Mouse (Mus musculus): ENCODE measurements around the gene 1700019D03Rik. TPM values are rescaled to one million over a fixed set of nuclear protein-coding genes. Genes with fewer than 3 reads are reported as not detected.

1700019D03Rik gene
- total RNA-seq (2021) (1 to 10 TPM; 1.2 to 1.6 TPM), polyA plus RNA-seq (2012; rRNA removed) (1.4 and 2.0 TPM in 2 replicates)
- long read RNA-seq, partial matches to known transcripts: 0 of 2 reads
- long read RNA-seq, other reads (novel, unspliced or antisense): 0 of 2 reads

GRCm38 (mm10) chr1:53020079-53020478, at the start of gene 1700019D03Rik:
Gene 1700019D03Rik (minus strand): TSS chr1:53020179.
- WGBS: 57% methylated on average over 5 of the region's 5 CpGs
- no peak within 1 kb of the TSS for H3K9ac ChIP-seq (ENCODE audit: low read depth, low read length)
- no peaks in the 10 kb centered on the region for H3K36me3 ChIP-seq (ENCODE audit: control insufficient read depth, insufficient read depth, low read length)
- no peaks in the 10 kb centered on the region for H3K79me2 ChIP-seq (replicated peaks; ENCODE audit: control insufficient read depth, insufficient read depth, low read length)
- TF ChIP-seq EP300 (IDR thresholded peaks at IDR 0.05; ENCODE audit: insufficient read depth, low read depth, low read length): no peak
- no peak for TF ChIP-seq CTCF (IDR thresholded peaks at IDR 0.05)
- TF ChIP-seq POLR2A (IDR thresholded peaks at IDR 0.05; ENCODE audit: insufficient read depth, low read depth, low read length): no peak
- intact Hi-C loops (cut with DNase I): no loop called here
- H3K27ac ChIP-seq: no peak within 1 kb of the TSS
- no peak within 1 kb of the TSS for H3K4me3 ChIP-seq
- no peaks in the 10 kb centered on the region for H3K27me3 ChIP-seq (ENCODE audit: control insufficient read depth, insufficient read depth, low read length)
- no peak for DNase-seq
- no peaks in the 10 kb centered on the region for H3K4me1 ChIP-seq (ENCODE audit: control insufficient read depth, insufficient read depth, low read length)

- H3K27ac ChIP-seq: no peak overlapping the region
- 87% methylated on average over 4 of the region's 4 CpGs for WGBS
Measured at GRCm38 (mm10) chr1:53063921-53064320, 43.9 kb upstream of the 1700019D03Rik start.

GRCm38 (mm10) chr1:53061871-53062608, 42.1 kb upstream of the 1700019D03Rik start:
- Histone ChIP-seq H3K36me3 (ENCODE audit: control insufficient read depth, insufficient read depth, low read length) (no peaks in the 10 kb centered on the region), H3K4me3 (no peak overlapping the region), H3K27ac (no peak overlapping the region), H3K27me3 (ENCODE audit: control insufficient read depth, insufficient read depth, low read length) (no peaks in the 10 kb centered on the region), H3K79me2 (replicated peaks; ENCODE audit: control insufficient read depth, insufficient read depth, low read length) (no peaks in the 10 kb centered on the region), H3K9ac (ENCODE audit: low read depth, low read length) (no peak overlapping the region), H3K4me1 (ENCODE audit: control insufficient read depth, insufficient read depth, low read length) (no peaks in the 10 kb centered on the region)
- 61% methylated on average over 13 of the region's 13 CpGs for WGBS
- TF ChIP-seq CTCF (IDR thresholded peaks at IDR 0.05) (no peak), EP300 (IDR thresholded peaks at IDR 0.05; ENCODE audit: insufficient read depth, low read depth, low read length) (no peak), POLR2A (IDR thresholded peaks at IDR 0.05; ENCODE audit: insufficient read depth, low read depth, low read length) (no peak)
- no peak for DNase-seq
- intact Hi-C loops (cut with DNase I): no loop called here

More at GRCm38 (mm10) chr1:53063921-53064320, 43.9 kb upstream of the 1700019D03Rik start:
- H3K36me3 ChIP-seq (ENCODE audit: control insufficient read depth, insufficient read depth, low read length): no peaks in the 10 kb centered on the region
- no peak overlapping the region for H3K9ac ChIP-seq (ENCODE audit: low read depth, low read length)
- H3K4me3 ChIP-seq: no peak overlapping the region
- DNase-seq: no peak
- no peaks in the 10 kb centered on the region for H3K4me1 ChIP-seq (ENCODE audit: control insufficient read depth, insufficient read depth, low read length)
- H3K27me3 ChIP-seq (ENCODE audit: control insufficient read depth, insufficient read depth, low read length): no peaks in the 10 kb centered on the region
- no peak for TF ChIP-seq EP300 (IDR thresholded peaks at IDR 0.05; ENCODE audit: insufficient read depth, low read depth, low read length)
- no peak for TF ChIP-seq POLR2A (IDR thresholded peaks at IDR 0.05; ENCODE audit: insufficient read depth, low read depth, low read length)
- TF ChIP-seq CTCF (IDR thresholded peaks at IDR 0.05): no peak
- no peaks in the 10 kb centered on the region for H3K79me2 ChIP-seq (replicated peaks; ENCODE audit: control insufficient read depth, insufficient read depth, low read length)
- intact Hi-C loops (cut with DNase I): no loop called here

DNA sequence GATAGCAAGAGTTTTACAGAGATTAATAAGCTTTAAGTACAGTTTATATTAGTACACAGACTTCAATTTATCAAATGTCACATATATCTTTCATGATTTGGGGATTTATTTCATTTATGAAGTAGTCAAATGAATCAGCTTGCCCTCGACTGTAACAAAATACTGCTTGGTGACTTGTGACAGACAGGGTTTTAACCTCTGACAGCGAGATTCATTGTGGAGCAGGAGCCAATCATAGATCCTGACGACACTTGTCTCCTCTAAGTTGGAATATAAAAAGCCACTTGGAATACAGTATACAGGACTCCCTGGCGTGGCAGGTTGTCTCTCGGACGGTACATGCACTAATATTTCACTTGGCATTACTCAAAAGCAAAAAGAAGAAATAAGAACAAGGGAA, 41.4 kb upstream of the 1700019D03Rik start, which contains the start of gene Mstn:
Gene Mstn (plus strand): TSS at position 301 of the 400 bp plus-strand sequence.
- intact Hi-C loops (cut with DNase I): no loop called here
- TF ChIP-seq POLR2A (IDR thresholded peaks at IDR 0.05; ENCODE audit: insufficient read depth, low read depth, low read length) (no peak), EP300 (IDR thresholded peaks at IDR 0.05; ENCODE audit: insufficient read depth, low read depth, low read length) (no peak)
- Histone ChIP-seq H3K79me2 (replicated peaks; ENCODE audit: control insufficient read depth, insufficient read depth, low read length) (no peaks in the 10 kb centered on the region), H3K27me3 (ENCODE audit: control insufficient read depth, insufficient read depth, low read length) (no peaks in the 10 kb centered on the region), H3K36me3 (ENCODE audit: control insufficient read depth, insufficient read depth, low read length) (no peaks in the 10 kb centered on the region), H3K4me3 (no peak within 1 kb of the TSS), H3K4me1 (ENCODE audit: control insufficient read depth, insufficient read depth, low read length) (no peaks in the 10 kb centered on the region), H3K27ac (no peak within 1 kb of the TSS), H3K9ac (ENCODE audit: low read depth, low read length) (no peak within 1 kb of the TSS)
- WGBS: 75% methylated on average over 6 of the region's 6 CpGs
- no peak for DNase-seq

DNA sequence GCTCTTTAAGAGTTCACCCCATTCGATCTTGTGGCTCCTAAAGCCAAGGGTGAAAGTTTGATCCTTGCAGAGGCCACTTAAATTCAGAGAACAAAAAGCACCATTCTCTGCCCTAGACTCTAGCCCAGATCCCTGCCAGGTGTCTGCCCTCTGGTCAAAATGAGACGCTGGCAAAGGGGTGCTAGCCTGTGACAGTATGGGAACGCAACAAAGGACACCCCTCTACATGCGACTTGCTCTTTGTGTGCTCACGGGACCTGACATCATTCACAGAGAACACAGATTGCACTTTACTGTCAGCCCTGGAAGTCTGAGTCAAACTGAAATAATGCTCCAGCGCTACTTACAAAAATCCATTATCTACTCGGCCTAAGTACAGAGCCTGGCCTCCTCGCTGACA, 40.5 kb upstream of the 1700019D03Rik start:
- H3K9ac ChIP-seq (ENCODE audit: low read depth, low read length): no peak overlapping the region
- intact Hi-C loops (cut with DNase I): no loop called here
- H3K79me2 ChIP-seq (replicated peaks; ENCODE audit: control insufficient read depth, insufficient read depth, low read length): no peaks in the 10 kb centered on the region
- no peak for DNase-seq
- no peaks in the 10 kb centered on the region for H3K4me1 ChIP-seq (ENCODE audit: control insufficient read depth, insufficient read depth, low read length)
- no peak overlapping the region for H3K4me3 ChIP-seq
- no peaks in the 10 kb centered on the region for H3K27me3 ChIP-seq (ENCODE audit: control insufficient read depth, insufficient read depth, low read length)
- 57% methylated on average over 8 of the region's 8 CpGs for WGBS
- TF ChIP-seq EP300 (IDR thresholded peaks at IDR 0.05; ENCODE audit: insufficient read depth, low read depth, low read length) (no peak), POLR2A (IDR thresholded peaks at IDR 0.05; ENCODE audit: insufficient read depth, low read depth, low read length) (no peak), CTCF (IDR thresholded peaks at IDR 0.05) (no peak)
- no peaks in the 10 kb centered on the region for H3K36me3 ChIP-seq (ENCODE audit: control insufficient read depth, insufficient read depth, low read length)
- no peak overlapping the region for H3K27ac ChIP-seq

DNA sequence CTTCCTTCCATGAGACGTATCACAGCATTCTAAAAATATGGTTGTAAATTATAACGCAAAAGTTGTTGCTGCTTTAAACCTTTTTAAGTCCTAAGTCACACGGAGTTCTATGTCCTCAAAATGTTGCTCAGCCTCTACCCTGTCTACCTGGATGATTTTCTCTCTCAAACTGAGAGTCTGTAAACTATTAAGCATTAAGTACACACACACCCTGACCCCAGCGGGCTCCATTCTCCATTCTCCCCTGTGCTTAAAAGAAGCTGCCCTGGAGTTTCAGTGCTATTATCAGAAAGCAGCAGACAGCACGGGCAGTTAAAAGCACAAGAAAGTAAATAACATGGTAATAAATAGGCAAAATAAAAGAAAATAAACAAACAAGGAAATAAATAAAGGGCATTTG, 39.1 kb upstream of the 1700019D03Rik start:
- H3K9ac ChIP-seq (ENCODE audit: low read depth, low read length): no peak overlapping the region
- DNase-seq: no peak
- H3K27me3 ChIP-seq (ENCODE audit: control insufficient read depth, insufficient read depth, low read length): no peaks in the 10 kb centered on the region
- no peaks in the 10 kb centered on the region for H3K36me3 ChIP-seq (ENCODE audit: control insufficient read depth, insufficient read depth, low read length)
- TF ChIP-seq CTCF (IDR thresholded peaks at IDR 0.05) (no peak), POLR2A (IDR thresholded peaks at IDR 0.05; ENCODE audit: insufficient read depth, low read depth, low read length) (no peak), EP300 (IDR thresholded peaks at IDR 0.05; ENCODE audit: insufficient read depth, low read depth, low read length) (no peak)
- H3K27ac ChIP-seq: no peak overlapping the region
- H3K79me2 ChIP-seq (replicated peaks; ENCODE audit: control insufficient read depth, insufficient read depth, low read length): no peaks in the 10 kb centered on the region
- intact Hi-C loops (cut with DNase I): no loop called here
- 82% methylated on average over 5 of the region's 5 CpGs for WGBS
- no peak overlapping the region for H3K4me3 ChIP-seq
- H3K4me1 ChIP-seq (ENCODE audit: control insufficient read depth, insufficient read depth, low read length): no peaks in the 10 kb centered on the region

Data from heart, adult 2 months (tissue).